Mouse (Mus musculus): ENCODE results near the gene Vstm2b. TPM values are rescaled to one million over a fixed set of nuclear protein-coding genes. Genes with fewer than 3 reads are reported as not detected.

Gene Vstm2b
- total RNA-seq (2023), result not detected

GRCm38 (mm10) chr7:40898096-40898710, at the start of gene Vstm2b:
TSS of gene Vstm2b (plus strand) at chr7:40898328.

Other genes starting within 250 kb of the Vstm2b start
- gene 4930433I11Rik, start 89.2 kb downstream of the Vstm2b start, total RNA-seq (2023), result not detected
- not detected for gene Gm4884, start 134.4 kb downstream of the Vstm2b start, total RNA-seq (2023)

Data from monocyte, adult 59 days (primary cell).